Mouse (Mus musculus): ENCODE data around the gene Kif6. TPM values are rescaled to one million over a fixed set of nuclear protein-coding genes. Genes with fewer than 3 reads are reported as not detected.

Gene Kif6
- polyA plus RNA-seq, 1 experiment from 2014 or later, result 0.22 TPM

- Histone ChIP-seq H3K9me3 (ENCODE audit: control insufficient read depth) (no peaks in the 10 kb centered on the region), H3K9ac (ENCODE audit: low read depth, low read length) (no peak overlapping the region), H3K36me3 (ENCODE audit: control insufficient read depth, insufficient read depth) (no peaks in the 10 kb centered on the region), H3K27me3 (replicated peaks; ENCODE audit: control insufficient read depth, insufficient read depth, low read length) (no peaks in the 10 kb centered on the region), H3K27ac (ENCODE audit: low read depth, low read length) (no peak overlapping the region), H3K4me2 (replicated peaks; ENCODE audit: low read depth) (no peak overlapping the region), H3K4me1 (replicated peaks; ENCODE audit: control insufficient read depth, insufficient read depth, low read length) (no peaks in the 10 kb centered on the region), H3K4me3 (ENCODE audit: low read depth, low read length) (no peak overlapping the region)
- WGBS, result 55% methylated on average over 8 of the region's 8 CpGs
- ATAC-seq, result no peak
- TF ChIP-seq CTCF (IDR thresholded peaks at IDR 0.05; ENCODE audit: low read depth), result no peak
These were observed 251.8 kb downstream of the Kif6 start for GRCm38 (mm10) chr17:49866653-49867215.

DNA sequence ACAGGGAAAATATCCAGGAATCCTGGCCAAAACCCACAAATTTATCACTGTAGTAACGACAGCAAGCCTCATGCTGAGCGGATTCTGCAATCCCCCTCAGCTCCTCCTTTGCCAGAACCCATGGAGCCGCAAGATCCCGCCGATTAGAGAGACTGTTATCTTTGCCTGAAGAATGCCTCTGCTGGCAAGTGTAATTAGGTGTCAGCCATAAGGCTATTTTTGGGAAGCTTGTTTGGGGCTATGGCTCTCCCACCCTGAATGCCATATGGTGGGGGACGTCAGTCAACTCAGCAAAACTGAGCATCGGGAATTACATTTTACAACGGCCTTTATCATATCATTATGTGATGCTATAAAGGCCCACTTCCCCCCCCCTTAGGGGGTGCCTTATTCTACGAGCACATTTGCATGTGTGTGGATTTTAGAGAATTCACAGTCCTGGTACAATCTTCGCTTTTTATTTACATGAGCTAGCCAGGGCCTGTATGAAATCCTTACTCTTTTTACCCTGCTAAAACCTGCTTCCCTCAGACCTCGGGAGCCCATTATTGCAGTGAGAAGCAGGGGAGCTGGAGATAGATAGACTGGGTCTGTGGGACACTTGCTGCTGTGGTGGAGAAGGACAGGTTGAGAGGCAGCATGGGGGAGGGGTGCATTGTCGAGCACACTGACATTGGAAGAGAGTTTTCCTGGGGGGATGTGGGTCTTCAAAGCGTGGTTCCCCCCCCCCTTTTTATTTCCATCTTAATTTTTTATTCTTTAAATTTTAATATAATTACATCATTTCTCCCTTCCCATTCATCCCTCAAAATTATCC, 252.6 kb downstream of the Kif6 start:
- Histone ChIP-seq H3K4me3 (ENCODE audit: low read depth, low read length) (no peak overlapping the region), H3K9me3 (ENCODE audit: control insufficient read depth) (no peaks in the 10 kb centered on the region), H3K4me2 (replicated peaks; ENCODE audit: low read depth) (no peak overlapping the region), H3K27ac (ENCODE audit: low read depth, low read length) (no peak overlapping the region), H3K9ac (ENCODE audit: low read depth, low read length) (no peak overlapping the region), H3K36me3 (ENCODE audit: control insufficient read depth, insufficient read depth) (no peaks in the 10 kb centered on the region), H3K27me3 (replicated peaks; ENCODE audit: control insufficient read depth, insufficient read depth, low read length) (no peaks in the 10 kb centered on the region), H3K4me1 (replicated peaks; ENCODE audit: control insufficient read depth, insufficient read depth, low read length) (no peaks in the 10 kb centered on the region)
- 41% methylated on average over 13 of the region's 13 CpGs for WGBS
- TF ChIP-seq CTCF (IDR thresholded peaks at IDR 0.05; ENCODE audit: low read depth), result no peak
- ATAC-seq, result no peak

DNA sequence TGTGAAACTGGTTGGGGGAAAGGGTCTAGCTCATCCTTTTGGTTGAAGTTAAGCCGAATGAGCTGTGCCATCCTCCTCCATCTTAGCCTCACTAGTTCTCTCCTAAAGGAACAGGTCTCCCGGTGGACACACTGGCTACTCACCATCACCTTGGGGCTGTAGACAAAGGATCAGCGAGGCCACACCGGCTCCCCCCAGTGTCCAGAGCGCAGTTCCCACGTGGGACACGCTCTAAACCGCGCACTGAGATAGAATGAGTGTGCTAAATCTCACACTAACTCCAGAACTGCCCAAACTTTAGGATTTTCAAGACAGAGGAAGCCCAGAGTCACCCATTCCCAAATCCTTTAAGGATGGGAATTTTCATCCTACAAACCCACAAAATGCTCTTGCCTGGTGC, 254.3 kb downstream of the Kif6 start:
- Histone ChIP-seq H3K27me3 (replicated peaks; ENCODE audit: control insufficient read depth, insufficient read depth, low read length) (no peaks in the 10 kb centered on the region), H3K4me1 (replicated peaks; ENCODE audit: control insufficient read depth, insufficient read depth, low read length) (no peaks in the 10 kb centered on the region), H3K36me3 (ENCODE audit: control insufficient read depth, insufficient read depth) (no peaks in the 10 kb centered on the region), H3K4me3 (ENCODE audit: low read depth, low read length) (no peak overlapping the region), H3K27ac (ENCODE audit: low read depth, low read length) (no peak overlapping the region), H3K9me3 (ENCODE audit: control insufficient read depth) (no peaks in the 10 kb centered on the region), H3K4me2 (replicated peaks; ENCODE audit: low read depth) (no peak overlapping the region), H3K9ac (ENCODE audit: low read depth, low read length) (no peak overlapping the region)
- WGBS, result 73% methylated on average over 9 of the region's 9 CpGs
- ATAC-seq, result no peak
- no peak for TF ChIP-seq CTCF (IDR thresholded peaks at IDR 0.05; ENCODE audit: low read depth)

GRCm38 (mm10) chr17:49872305-49872704, 257.4 kb downstream of the Kif6 start:
- H3K27ac ChIP-seq (ENCODE audit: low read depth, low read length), result no peak overlapping the region
- WGBS, result 13% methylated on average over 2 of the region's 2 CpGs
- no peak for ATAC-seq

DNA sequence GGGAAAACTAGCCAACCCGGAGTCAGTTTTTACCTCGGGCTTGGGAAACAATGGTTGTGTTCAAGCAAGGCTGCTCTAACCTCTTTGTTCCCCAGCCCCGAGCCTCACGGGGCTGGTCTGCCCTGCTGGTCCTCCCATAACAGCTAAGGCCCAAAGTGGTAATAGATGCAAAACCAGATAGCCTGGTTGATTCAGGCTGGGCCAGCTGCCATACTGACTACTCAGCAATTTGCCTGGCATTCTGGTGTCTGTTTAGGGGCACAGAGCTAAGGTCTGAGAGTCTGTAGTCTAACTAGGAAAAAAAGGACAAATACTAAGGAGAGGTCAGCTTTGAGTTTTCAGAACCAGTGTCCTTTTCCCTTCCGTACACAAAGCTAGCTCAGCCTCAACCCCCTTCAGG, 259.8 kb downstream of the Kif6 start:
- no peak for ATAC-seq

More at GRCm38 (mm10) chr17:49872305-49872704, 257.4 kb downstream of the Kif6 start:
- Histone ChIP-seq H3K4me1 (replicated peaks; ENCODE audit: control insufficient read depth, insufficient read depth, low read length) (no peaks in the 10 kb centered on the region), H3K36me3 (ENCODE audit: control insufficient read depth, insufficient read depth) (no peaks in the 10 kb centered on the region), H3K4me2 (replicated peaks; ENCODE audit: low read depth) (no peak overlapping the region), H3K9ac (ENCODE audit: low read depth, low read length) (no peak overlapping the region), H3K27me3 (replicated peaks; ENCODE audit: control insufficient read depth, insufficient read depth, low read length) (no peaks in the 10 kb centered on the region), H3K9me3 (ENCODE audit: control insufficient read depth) (no peaks in the 10 kb centered on the region), H3K4me3 (ENCODE audit: low read depth, low read length) (no peak overlapping the region)
- peak; percentile 60 for TF ChIP-seq CTCF (IDR thresholded peaks at IDR 0.05; ENCODE audit: low read depth)

GRCm38 (mm10) chr17:49875401-49875800, 260.5 kb downstream of the Kif6 start:
- 58% methylated on average over 6 of the region's 6 CpGs for WGBS
- Histone ChIP-seq H3K36me3 (ENCODE audit: control insufficient read depth, insufficient read depth) (no peaks in the 10 kb centered on the region), H3K4me2 (replicated peaks; ENCODE audit: low read depth) (no peak overlapping the region), H3K9ac (ENCODE audit: low read depth, low read length) (no peak overlapping the region), H3K27ac (ENCODE audit: low read depth, low read length) (no peak overlapping the region), H3K9me3 (ENCODE audit: control insufficient read depth) (no peaks in the 10 kb centered on the region), H3K27me3 (replicated peaks; ENCODE audit: control insufficient read depth, insufficient read depth, low read length) (no peaks in the 10 kb centered on the region), H3K4me3 (ENCODE audit: low read depth, low read length) (no peak overlapping the region), H3K4me1 (replicated peaks; ENCODE audit: control insufficient read depth, insufficient read depth, low read length) (no peaks in the 10 kb centered on the region)
- ATAC-seq, result no peak
- TF ChIP-seq CTCF (IDR thresholded peaks at IDR 0.05; ENCODE audit: low read depth), result no peak

More for the DNA sequence above, 259.8 kb downstream of the Kif6 start:
- Histone ChIP-seq H3K9me3 (ENCODE audit: control insufficient read depth) (no peaks in the 10 kb centered on the region), H3K4me1 (replicated peaks; ENCODE audit: control insufficient read depth, insufficient read depth, low read length) (no peaks in the 10 kb centered on the region), H3K27me3 (replicated peaks; ENCODE audit: control insufficient read depth, insufficient read depth, low read length) (no peaks in the 10 kb centered on the region), H3K9ac (ENCODE audit: low read depth, low read length) (no peak overlapping the region), H3K36me3 (ENCODE audit: control insufficient read depth, insufficient read depth) (no peaks in the 10 kb centered on the region), H3K4me3 (ENCODE audit: low read depth, low read length) (no peak overlapping the region), H3K27ac (ENCODE audit: low read depth, low read length) (no peak overlapping the region), H3K4me2 (replicated peaks; ENCODE audit: low read depth) (no peak overlapping the region)
- no peak for TF ChIP-seq CTCF (IDR thresholded peaks at IDR 0.05; ENCODE audit: low read depth)
- WGBS, result 79% methylated on average over 5 of the region's 5 CpGs
